Mouse (Mus musculus): ENCODE results near the gene Plpp2.

GRCm38 (mm10) chr10:79544631-79545030 is 11.0 kb upstream of the Plpp2 start:
- no peak for TF ChIP-seq POLR2A (IDR thresholded peaks at IDR 0.05; ENCODE audit: low read depth, low read length)
- no peak for TF ChIP-seq CTCF (conservative IDR thresholded peaks at IDR 0.05 in 1 of 2, IDR thresholded peaks at IDR 0.05 in 1 of 2; ENCODE audit: low read depth in 2 of 2, low read length in 2 of 2)
- TF ChIP-seq NELFE (IDR thresholded peaks at IDR 0.05; ENCODE audit: low read depth, low read length) = no peak
- TF ChIP-seq JUN (IDR thresholded peaks at IDR 0.05; ENCODE audit: insufficient read depth, low read depth, low read length) = no peak
- no peak for TF ChIP-seq MYC (IDR thresholded peaks at IDR 0.05; ENCODE audit: low read depth, low read length)
- no peak for TF ChIP-seq USF1 (IDR thresholded peaks at IDR 0.05; ENCODE audit: low read depth, low read length)

All from CH12.LX (cell line).